Mouse (Mus musculus): ENCODE results near the gene Tspan6.
A peak's percentile ranks its signal among the peaks of the same experiment; 100 is the strongest.

Gene Tspan6

DNA sequence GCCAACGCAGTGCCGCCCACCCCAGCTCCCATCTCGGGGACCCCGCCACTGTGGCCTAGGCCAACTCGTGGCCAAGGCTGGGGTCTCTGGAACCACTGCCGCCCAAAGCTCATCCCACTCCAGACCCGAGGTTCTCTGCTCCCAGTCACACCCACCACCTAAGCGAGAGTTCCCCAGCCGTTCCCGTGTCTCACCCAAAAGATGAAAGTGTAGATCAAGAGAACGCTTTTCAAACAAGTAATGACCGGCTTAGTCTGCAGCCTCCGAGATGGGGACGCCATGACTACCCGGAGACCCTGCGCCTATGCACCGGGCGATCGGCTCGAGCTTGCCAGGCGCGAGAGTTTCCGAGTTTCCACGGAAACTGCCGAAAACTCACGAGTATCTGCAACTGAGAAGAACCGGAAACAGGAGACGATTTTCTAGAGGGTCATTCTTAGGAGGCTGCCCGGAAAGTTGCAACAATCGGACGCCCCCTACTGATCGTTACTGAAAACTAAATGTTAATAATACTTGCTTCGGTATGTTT, at the start of gene Tspan6:
Tspan6 (minus strand) TSS at position 416 of the 529 bp plus-strand sequence.
- DNase-seq (ENCODE audit: low read depth, low spot score), result peak; percentile 91

DNA sequence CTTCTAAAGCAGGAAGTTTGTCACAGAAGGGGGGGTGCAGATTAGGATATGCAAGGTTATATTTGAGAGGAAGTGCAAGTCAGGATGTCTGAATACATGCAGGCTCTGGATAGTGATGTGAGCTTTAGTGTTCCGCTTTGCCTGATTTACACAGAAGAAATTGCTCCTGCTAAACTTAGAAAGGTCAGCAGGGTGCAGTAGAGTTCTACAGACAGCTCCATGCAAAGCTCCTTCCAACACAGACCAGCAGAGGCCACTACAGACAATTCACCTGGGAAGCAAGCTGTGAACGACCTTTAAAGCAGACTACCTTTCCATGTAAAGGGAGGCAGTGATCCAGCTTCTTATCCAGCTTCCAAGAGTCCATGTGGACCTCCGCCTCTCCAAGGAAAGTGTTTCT, 49.2 kb upstream of the Tspan6 start:
- DNase-seq (ENCODE audit: low read depth, low spot score), result peak; percentile 67

DNA sequence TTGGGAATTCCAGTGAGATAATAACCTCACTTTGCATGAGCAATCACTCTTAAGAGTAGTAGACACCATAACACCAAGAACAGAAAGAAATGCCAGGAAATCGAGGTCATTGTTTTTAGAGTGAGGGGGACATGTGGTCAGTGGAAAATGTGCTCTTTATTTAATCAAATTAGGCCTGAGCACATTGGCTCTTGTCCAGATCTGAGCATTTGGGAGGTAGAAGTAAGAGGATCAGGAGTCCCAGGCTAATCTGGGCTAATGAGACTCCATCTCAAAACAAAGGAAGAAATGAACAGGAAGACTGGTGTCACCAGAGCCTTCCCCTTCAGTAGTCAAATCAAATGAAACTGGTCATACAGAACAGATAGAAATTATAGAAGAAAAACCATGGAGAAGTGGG, 41.3 kb upstream of the Tspan6 start:
- DNase-seq (ENCODE audit: low read depth, low spot score), result no peak

DNA sequence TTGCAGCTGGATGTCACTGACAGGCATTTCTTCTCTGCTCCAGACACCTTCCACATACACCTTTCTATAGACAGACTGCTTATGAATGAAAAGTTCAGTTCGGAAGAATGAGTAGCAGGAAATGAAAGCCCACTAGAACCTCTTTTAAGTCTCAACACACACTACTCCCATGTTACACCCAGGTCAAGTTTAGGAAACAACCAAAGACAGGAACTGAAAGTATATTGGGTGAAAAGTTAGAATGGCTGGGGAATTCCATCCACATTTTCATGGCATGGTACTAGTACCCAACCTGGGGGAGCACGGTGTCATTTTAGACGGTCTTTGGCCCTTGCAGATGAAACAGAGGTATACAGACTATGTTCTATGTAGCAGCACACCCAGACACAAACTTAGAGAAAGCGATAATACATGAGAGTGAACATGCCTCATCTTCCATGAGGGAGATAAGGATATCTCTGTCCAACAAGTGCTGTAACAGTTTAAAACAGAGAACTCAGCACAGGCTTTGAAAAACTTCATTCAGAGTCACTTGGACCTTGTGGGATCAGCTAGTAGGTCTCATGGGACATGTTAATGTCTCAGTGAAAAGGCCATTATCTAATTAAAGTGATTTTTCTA, 38.5 kb upstream of the Tspan6 start:
- no peak for DNase-seq (ENCODE audit: low read depth, low spot score)

DNA sequence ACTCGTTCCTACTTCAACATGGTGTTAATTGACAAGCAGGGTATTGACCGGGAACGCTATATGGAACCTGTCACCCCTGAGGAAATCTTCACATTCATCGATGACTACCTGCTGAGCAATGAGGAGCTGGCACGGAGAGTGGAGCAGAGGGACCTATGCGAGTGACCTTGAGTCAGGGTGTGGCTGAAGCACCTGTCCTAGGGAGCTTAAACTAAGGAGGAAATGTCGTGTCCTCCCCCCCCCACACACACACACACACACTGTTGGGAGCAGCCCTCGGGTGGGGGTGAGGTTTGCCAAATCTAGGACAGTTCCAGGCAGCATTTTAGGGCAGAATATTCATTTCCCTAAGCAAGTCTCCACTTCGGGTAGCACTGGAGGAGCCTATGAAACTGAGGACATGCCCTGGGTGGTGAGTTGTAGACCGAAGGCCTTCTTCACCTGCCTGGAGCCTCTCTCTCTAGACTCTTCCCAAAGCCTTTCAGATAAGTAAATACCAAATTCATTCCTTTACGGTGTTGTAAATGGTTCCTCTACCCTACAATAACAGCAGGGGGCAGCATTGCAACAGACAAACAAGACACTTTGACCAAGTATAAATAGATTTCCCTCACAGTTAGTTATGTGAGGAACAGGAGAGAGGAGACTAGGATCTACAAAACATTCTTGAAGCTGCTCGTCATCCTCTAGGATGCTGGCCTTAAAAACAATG, 33.2 kb upstream of the Tspan6 start:
- DNase-seq (ENCODE audit: low read depth, low spot score), result peak; percentile 32

DNA sequence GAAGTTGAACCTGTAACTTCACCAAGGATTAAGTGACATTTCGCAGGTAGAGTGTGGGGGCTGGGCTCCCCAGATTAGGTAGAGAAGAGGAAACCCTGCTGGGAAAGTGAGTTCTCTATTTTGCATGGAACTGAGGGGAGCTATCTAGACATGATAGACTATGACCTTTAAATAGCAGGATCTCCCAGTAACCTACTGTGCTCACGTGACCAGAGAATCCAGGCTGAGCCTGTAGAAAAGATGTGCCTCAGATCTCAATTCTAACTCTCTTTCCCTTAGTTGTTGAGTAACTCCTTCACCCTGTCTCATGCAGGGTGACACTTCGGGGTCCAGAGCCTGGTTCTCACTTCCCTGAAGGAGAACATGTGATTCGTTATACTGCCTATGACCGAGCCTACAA, 28.5 kb upstream of the Tspan6 start:
- no peak for DNase-seq (ENCODE audit: low read depth, low spot score)

DNA sequence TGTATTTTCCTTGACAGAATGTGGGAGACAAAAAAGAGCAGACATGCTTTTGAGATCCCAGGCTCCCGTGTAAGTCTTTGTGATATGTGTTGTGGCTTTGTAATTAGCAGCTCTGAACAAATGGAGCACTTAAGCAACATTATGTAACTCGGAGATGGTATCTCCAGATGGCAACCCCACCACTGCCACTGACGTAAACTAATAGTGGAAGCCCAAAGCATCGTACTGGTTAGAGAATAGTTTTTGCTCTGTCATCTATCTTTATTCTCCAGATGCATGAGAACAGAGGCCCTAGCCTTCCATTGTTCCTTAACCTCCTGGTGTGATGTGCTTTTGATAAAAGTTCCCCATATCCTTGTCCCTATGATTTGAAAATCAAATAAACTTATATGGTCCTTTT, 23.0 kb upstream of the Tspan6 start:
- no peak for DNase-seq (ENCODE audit: low read depth, low spot score)

DNA sequence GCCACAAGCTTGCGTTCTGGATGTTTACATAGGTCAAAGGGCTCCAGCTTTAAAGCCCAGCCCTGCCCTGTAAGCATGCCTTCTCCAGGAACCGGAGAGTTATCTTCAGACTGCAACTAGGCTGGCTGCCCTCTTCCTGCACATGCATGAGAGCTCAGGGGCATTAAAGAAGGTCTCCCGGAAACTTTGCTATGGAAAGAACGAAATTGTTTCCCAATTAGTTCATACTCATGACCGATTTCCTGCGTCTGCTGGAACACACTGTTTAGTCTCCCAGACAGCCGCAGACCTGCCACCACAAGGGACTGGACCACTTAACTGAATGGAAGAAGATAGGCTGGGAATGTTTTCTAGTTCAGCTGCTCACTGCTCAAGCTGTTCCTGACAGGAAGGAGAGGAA, 16.0 kb upstream of the Tspan6 start:
- no peak for DNase-seq (ENCODE audit: low read depth, low spot score)

DNA sequence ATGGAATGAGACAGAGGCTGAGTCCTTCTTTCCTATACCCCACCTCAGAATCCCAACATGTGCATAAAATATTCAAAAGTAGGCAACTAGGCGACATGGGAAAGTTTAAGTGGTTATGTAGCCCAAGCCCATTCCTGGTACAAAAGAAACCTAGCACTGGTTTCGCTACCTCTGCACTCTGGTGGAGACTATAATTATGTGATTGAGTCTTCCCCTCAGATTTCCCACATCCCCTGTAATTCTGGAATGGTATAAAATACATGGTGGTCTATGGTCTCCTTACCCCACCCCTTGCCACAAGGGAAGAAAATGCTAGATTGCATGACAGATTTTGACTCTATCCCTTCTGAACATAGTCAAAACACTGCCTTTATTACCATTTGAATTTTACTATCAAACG, 14.8 kb upstream of the Tspan6 start:
- DNase-seq (ENCODE audit: low read depth, low spot score), result no peak

DNA sequence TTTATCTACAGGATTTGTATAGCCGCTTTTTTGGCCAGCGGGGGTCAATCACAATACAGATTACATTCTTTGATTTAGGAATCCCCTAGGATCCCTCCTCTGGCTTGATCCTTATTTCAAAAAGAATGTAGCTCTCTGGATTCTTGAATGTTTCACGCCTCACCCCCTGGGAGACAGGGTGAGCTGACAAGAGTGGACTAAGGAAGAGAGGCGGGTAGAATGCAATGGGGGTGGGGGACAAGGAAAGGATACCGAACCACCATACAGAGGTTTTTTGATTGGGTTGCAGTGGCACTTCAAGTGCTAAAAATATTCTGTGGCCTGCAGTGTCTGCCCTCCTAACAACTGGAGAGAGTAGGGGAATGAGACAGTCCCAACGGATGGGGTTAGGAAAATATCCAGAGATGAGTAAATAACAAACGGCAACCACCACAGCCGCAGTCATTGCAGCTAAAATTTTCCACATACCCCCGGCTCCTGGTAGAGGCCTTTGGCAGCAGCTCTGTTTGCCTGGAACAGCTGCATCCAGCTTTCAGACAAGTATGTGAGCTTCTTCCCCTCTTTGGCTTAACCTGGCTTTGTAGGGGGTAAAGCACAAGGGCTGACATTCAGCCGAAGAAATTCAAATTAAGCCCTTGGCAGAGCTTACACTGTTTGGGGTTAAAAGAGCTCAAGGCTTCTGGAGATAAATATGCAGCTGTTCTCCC, 13.3 kb upstream of the Tspan6 start:
- DNase-seq (ENCODE audit: low read depth, low spot score), result no peak

DNA sequence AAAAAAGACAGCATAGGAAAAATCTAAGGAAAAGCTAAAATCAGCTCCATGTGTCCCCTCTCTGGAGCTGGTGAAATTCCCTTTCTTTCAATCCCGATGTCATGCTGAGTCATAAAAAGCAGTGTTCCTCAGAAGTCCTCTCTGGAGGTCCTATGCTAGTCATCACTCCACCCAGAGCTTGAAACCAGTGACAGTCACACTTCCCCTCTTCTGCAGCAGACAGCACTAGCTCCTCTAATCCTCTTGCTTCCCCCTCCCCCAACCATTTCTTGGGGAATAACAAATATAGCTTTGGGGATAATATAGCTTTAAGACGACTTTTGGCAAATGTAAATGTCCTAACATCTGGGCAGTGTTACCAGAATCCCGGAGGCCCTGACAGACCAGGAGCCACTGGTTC, 10.0 kb upstream of the Tspan6 start, which contains the start of gene Srpx2:
Srpx2 (plus strand) TSS at position 166 of the 400 bp plus-strand sequence.
- no peak for DNase-seq (ENCODE audit: low read depth, low spot score)

DNA sequence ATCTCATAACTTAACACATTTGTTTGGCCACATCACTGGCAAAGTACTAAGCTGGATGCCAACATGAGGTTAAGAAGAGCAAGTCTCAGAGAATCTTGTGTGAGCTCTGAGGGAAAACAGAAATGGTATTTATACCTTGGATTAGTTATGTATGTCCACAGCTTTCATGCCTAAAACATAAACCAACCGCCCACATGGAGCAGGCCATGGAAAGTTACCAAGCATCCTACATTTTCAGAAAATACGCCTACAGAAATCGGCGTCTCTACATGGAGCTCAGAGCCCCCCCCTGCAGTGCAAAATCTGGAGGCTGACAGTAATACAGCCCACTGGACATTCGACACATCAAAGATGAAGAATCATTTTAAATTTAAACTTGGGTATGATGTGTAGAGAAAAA, 10.1 kb downstream of the Tspan6 start:
- no peak for DNase-seq (ENCODE audit: low read depth, low spot score)

DNA sequence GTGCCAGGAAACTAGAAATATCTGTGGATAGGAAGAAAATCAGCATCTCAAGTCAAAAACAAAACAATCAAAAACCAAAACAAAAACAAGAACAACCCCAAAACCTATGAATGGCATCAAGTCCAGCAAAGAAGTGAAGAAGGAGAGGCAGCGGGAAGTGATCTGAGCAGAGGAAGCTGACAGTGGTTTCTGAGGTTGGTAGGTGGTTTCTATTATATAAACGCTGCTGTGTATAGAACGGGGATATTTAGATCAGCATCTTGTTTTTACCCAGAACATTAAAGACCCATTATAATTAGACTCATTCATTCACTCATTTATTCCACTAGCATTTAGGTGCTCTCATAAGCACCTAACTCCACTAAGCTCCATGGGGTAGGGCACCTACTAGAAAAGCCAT, 10.9 kb downstream of the Tspan6 start:
- no peak for DNase-seq (ENCODE audit: low read depth, low spot score)

DNA sequence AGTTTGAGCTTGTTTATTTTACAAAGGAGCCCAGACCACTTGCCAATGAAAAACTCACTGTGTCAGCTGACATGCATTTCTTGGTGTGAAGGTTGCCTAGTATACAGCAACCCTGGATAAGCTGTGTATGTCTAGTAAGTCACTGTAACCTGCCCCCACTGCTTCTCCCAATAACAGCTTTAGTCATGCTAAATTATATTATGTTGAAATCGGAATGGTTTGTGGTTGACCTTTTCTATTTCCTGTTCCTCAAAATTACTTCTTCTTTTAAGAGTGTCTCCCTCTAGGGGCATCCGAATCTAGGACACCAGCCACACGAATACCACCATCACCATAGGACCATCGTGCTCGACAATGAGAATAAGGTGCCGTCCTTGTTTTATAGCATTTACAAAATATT, 28.5 kb downstream of the Tspan6 start:
- no peak for DNase-seq (ENCODE audit: low read depth, low spot score)

DNA sequence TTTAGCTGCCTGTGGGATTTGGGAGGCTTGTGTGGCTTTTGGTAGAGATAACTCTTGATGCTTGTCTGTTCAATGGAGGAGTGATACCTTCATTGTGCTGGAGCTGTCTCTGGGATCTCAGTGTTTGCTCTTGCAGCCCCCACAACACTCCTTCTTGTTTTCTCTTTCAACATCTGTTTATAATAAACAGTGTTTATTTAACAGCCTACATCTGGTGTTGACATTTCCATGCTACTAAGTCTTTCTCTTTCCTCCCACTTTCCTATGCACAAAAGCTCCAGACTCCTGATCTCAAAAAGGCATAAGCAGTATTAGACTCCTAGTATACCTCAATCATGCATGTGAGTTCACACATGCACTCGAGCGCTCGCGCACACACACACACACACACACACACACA, 44.6 kb downstream of the Tspan6 start:
- no peak for DNase-seq (ENCODE audit: low read depth, low spot score)

DNA sequence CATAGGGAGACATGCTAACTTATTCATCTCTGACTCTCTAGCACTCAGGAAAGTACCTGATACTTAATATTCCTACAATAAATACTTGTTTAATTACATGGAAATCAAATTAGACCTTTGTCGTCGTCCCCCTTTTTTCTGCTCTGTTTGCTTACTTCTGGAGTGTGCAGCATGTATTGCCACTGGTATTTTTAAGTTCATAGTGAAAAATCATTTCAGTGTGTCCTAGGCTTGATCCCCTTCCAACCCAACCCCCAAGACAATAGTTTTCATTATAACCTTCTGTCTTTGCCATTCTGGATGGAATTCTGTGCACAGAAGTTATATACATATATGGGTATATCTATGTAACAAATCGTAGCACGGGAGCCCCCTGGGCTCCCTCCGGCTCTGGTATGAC, 47.5 kb downstream of the Tspan6 start, which contains the start of gene Tnmd:
Tnmd (plus strand) TSS at position 301 of the 400 bp plus-strand sequence.
- no peak for DNase-seq (ENCODE audit: low read depth, low spot score)

Measured in forelimb bud, embryonic 11.5 days (tissue).